Mouse (Mus musculus) large intestine, adult 2 months (tissue): ENCODE measurements around the gene Ermard. TPM values are rescaled to one million over a fixed set of nuclear protein-coding genes. Genes with fewer than 3 reads are reported as not detected.

Experiments used
- DNase-seq: peaks from one replicate; pipeline ENCODE4 v3.0.0-alpha.2; 2012; ENCODE audit warnings: low read depth, low spot score
- WGBS: fragments of 180-500 bp; shearing (Covaris S2); methylation state at CpG from one replicate; pipeline ENCODE4 v1.1.7; 2018; 5-methylcytosine and 5-hydroxymethylcytosine counted together
- polyA plus RNA-seq: library from polyadenylated mRNA; depleted of rRNA; stranded (reverse); fragments of >200 nt; gene quantifications from 2 replicates; pipeline ENCODE4 v1.2.3, GENCODE M21; 2012; rRNA removed

Ermard gene
- polyA plus RNA-seq, 1 experiment: 28.3 TPM

DNA sequence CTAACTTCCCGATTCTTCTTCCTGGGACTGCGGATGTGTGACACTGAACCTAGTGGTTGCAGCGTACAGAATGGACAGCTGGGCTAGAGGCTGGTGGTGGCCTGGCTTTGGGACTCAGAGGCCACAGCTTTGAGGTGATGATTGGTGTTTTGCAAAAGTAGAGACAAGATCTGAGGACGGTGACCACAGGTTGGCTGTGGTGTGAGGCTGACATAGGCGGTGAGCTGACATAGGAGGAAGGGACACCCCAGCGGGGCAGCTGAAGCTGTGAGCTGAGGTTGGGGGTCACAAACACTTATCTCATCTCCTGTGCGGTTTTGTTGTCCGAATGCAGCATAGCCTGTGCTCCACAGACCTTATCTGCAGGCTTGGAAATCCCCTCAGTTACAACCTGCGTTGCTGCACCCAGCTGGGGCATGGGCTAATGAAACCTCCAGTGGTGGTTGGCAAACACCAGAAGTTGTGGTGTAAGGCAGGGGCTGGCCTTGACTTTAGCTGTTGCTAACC is 66.2 kb downstream of the Ermard start:
- WGBS: 81% methylated on average over 9 of the region's 9 CpGs

DNA sequence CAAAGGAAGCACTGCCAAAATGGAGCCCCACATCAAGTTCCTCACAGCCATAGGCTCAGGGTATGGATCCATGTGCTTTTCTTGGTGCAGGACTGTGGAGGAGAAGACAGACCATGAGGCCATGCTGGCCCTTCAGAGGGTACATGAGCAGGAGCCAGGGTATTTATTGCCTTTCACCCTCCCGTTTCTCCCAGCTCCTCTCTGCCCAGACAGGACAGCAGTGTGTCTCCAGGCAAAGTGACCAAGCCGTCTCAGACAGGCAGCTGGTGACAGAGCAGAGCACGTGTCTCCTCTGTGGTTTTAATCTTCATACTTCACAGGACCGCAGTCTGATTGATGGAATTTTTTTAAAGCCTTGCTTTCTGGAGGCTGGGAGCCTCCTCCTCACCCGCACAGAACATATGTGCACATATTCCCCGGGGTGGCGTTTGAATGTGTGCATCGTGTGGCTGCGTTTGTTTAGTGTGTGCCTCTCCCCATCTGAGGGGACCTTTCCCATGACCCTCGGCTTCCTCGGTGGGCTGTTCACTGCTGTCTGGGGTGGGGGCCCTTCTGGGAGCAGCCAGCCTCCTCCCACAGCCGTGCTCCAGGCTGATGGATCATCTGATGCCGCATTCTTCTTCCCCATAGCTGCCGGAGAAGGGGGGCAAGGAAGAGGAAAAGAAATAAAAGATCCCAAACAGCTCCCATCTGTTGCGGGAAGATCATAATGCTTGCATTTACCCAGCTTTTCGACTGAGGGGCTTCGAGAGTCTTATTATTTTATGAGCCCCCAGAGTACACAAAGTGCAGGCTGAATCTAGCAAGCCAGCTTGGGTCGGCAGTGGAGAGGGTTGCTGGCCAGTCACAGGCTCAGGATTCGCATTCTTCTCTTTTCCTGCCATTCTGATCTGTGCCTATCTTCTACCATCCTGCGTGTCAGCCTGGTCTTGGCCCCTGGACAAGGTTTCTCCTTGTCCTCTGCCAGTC is 67.7 kb downstream of the Ermard start:
- WGBS: 35% methylated on average over 20 of the region's 20 CpGs
- no peak for DNase-seq

More for the DNA sequence above, 66.2 kb downstream of the Ermard start:
- DNase-seq: no peak

DNA sequence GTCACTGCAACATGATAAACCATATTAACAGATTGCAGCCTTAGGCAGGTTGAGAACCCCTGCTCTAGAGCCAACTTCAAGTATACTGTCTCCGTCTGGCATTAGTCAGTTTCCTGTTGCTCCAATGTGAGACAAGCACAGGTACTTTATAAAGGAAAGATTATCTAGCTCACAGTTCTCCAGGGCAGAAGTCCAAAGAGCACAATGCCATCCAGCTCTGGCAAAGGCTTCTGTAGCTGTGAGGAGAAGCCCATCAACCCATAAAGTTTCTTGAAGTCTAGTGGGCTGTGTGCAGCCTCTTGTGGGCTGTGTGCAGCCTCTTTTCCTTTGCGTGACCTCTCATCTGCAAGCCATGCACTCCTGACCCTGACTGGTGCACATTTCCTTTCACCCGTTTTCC is 74.5 kb downstream of the Ermard start:
- WGBS: 59% methylated on average over 3 of the region's 3 CpGs
- DNase-seq: no peak

DNA sequence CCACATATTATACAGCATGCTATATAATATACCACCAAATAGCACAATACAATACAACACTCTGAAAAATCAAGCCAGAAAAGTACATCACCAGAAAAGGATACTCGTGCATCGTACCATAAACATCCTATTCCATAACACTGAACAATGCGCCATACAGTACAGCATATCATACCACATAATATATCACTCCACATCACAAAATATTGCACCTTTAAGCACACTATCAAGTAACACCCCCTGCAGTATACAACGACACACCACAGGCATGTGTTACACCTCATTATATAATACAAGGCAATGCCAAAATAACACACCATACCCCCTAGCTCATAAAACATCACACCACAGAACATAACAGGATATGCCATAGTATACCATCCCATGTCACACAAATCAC is 79.1 kb downstream of the Ermard start:
- WGBS: 89% methylated on average over 4 of the region's 4 CpGs
- no peak for DNase-seq

DNA sequence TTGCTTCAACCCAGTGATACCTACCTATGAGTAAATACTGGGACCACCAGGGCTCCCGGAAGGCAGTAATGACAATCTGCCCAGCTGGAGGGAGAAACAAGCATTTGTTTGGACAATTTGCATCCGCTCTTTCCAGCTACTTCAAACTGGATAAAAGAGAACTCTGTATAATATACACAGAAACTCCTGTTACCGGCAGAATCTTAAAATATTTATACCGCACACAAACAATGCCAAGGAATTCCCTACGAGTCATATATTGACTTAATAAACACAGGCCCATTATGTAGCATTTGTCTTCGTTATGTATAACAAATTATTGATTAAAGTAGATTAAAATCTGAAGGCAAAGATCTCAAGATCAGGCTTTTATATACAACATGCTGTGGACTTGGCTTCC is 79.6 kb downstream of the Ermard start:
- WGBS: 65% methylated on average over 6 of the region's 6 CpGs
- no peak for DNase-seq

DNA sequence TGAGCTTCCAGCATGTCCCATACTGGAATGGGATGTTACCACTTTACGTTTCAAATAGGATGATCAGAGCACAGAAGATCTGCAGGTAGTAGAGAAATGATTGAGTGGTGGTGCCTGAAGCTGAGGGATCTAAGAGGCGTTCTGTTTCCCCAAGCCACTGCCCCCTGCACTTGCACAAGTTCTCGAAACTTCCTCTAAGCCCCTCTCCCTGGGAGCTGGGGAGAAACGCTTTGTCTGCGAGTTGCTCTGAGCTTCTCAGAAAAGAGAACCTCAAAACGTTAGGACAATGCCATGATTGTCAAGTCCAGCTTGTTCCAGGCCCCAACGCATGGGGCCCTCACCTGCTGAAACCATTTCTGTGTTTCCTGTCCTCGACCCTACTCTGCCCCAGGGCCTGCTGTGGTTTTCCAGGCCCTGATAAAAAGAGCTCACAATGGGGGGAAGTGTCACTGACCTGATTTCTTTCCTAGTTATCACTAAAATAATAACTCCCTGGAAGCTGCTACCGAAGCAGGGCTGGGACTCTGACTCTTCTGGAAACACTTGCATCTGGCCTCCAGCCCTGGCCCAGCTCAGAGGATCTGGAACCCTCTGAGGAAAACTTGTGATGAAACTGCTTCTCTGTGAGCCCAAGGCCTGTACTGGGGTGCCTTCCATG is 88.8 kb downstream of the Ermard start:
- whole genome bisulfite sequencing: 72% methylated on average over 9 of the region's 9 CpGs
- DNase-seq: no peak

DNA sequence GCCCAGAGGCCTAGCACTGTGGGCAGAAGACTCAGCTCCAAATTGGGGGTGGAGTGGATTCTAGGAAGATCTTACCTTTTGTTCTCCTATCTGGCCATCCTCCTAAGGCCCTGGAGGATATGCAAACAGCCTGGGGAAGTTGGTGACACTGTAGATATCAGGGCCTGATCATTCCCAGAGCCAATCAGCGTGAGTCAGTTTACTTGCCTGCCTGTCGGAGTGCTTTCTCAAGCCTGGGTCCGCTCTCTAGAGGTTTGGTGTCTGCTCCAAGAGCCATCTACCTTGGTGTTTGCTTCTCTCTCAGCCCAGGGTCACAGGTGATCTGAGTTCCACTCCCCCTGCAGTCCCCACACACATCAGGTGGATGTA is 89.3 kb downstream of the Ermard start:
- 87% methylated on average over 3 of the region's 3 CpGs for WGBS
- no peak for DNase-seq

DNA sequence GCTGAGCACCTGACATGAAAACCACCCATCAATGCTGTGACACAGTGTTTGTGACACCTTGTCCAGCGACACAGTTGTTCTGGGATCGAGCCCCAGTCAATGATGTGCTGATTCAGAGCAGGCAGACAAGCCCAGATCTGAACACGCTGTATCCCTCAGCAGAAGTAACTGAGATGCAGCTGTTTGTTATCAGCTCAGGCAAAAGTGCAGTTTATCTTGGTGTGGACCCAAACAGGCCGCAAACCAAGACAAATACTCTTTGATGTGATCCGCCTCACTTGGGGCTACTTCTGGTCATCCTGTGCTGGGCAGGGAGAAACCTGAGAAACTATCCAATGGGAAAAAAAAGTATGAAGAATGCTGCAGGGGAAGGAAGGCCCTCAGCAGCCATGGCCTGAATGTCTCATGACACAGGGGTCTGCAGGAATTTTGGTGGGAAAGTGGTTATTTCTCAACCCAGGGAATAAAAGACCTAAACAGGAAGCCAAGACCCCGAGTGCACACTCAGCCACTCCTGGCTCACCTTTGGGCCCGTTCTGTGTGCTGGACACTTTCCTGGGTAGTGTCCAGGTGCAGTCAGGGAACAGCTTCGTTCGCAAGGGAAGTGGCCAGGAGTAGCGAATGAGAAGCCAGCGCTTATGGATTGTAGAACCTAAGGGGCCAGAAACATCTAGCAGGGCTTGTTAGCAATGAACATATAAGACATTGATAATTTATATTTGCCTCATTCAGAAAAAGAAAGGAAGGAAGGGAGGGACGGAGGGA is 94.1 kb downstream of the Ermard start:
- DNase-seq: no peak

DNA sequence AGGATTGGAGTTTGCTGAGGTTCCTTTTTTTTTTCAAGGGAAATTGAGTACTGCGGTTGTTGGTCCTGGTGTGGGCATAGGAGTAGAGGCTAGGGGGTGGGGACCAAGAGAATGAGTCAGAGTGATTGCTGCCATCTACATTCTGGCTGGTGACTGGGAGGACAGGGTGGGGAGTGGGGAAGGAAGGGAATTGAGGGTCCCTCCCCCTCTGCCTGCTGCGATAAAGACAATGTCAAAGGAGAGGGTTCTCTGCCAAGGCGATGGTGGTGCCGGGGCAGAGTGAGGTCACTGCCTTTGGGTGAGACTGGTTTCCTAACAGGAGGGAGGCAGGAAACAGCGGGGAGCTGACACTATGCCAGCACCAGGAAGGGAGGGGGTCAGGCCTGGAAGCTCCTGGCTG is 96.4 kb downstream of the Ermard start:
- DNase-seq: no peak
- WGBS: 60% methylated on average over 5 of the region's 5 CpGs

More for the DNA sequence above, 94.1 kb downstream of the Ermard start:
- 59% methylated on average over 12 of the region's 12 CpGs for WGBS

Other genes starting within 250 kb of the Ermard start
- 1.5 and 2.2 TPM in 2 replicates for gene Wdr27, start 98.0 kb upstream of the Ermard start, polyA plus RNA-seq
- 13.0 and 18.3 TPM in 2 replicates for gene 1600012H06Rik, start 98.0 kb upstream of the Ermard start, polyA plus RNA-seq
- 19.8 and 20.2 TPM in 2 replicates for gene Phf10, start 79.9 kb upstream of the Ermard start, polyA plus RNA-seq
- gene 9030025P20Rik, start 62.7 kb upstream of the Ermard start, polyA plus RNA-seq: 5.7 and 7.9 TPM in 2 replicates
- gene Gm3417, start 62.4 kb upstream of the Ermard start, polyA plus RNA-seq: 0.40 TPM in 1 of 2 replicates, not detected in the other
- 0.88 and 1.6 TPM in 2 replicates for gene Gm3435, start 31.0 kb upstream of the Ermard start, polyA plus RNA-seq
- not detected in 2 replicates for gene Tcte3, start 280 bp downstream of the Ermard start, polyA plus RNA-seq
- gene Gm3448, start 329 bp downstream of the Ermard start, polyA plus RNA-seq: 0.27 and 0.49 TPM in 2 replicates